Mouse (Mus musculus) inflammation-experienced regulatory T-cells, adult 6 months (primary cell): ENCODE data around the gene Tkt. TPM values are rescaled to one million over a fixed set of nuclear protein-coding genes. Genes with fewer than 3 reads are reported as not detected.
"Not testable (repeated sequence)": the region's sequence is repeated elsewhere in the genome, so short reads cannot be mapped to it uniquely, and the experiment has no call there.

Source experiments
- ATAC-seq: one replicate; pipeline ENCODE4 v1.8.0; 2017
- polyA plus RNA-seq, 3 experiments: library from polyadenylated mRNA; unstranded; fragments of 100-300 nt; shearing (Covaris generic); gene quantifications; one replicate each; pipeline ENCODE4 v1.2.1; 2017

Gene Tkt
- polyA plus RNA-seq, 3 experiments from 2014 or later: 203 to 235 (median 209) TPM

GRCm38 (mm10) chr14:30553185-30553584 lies 5.0 kb downstream of the Tkt start:
- no peak for ATAC-seq

- no peak for ATAC-seq
These were observed 8.5 kb downstream of the Tkt start for GRCm38 (mm10) chr14:30556651-30557050.

GRCm38 (mm10) chr14:30557730-30558129 lies 9.6 kb downstream of the Tkt start:
- ATAC-seq: no peak

GRCm38 (mm10) chr14:30559321-30559850 lies 11.2 kb downstream of the Tkt start:
- no peak for ATAC-seq

GRCm38 (mm10) chr14:30560803-30561389 lies 12.7 kb downstream of the Tkt start:
- no peak for ATAC-seq

- ATAC-seq: no peak
These were observed 13.5 kb downstream of the Tkt start for GRCm38 (mm10) chr14:30561470-30562187.

GRCm38 (mm10) chr14:30562343-30562742 lies 14.2 kb downstream of the Tkt start:
- no peak for ATAC-seq

GRCm38 (mm10) chr14:30564451-30564850 lies 16.3 kb downstream of the Tkt start:
- ATAC-seq: no peak

GRCm38 (mm10) chr14:30566317-30566716 lies 18.2 kb downstream of the Tkt start:
- ATAC-seq: no peak

GRCm38 (mm10) chr14:30568016-30568415 lies 19.9 kb downstream of the Tkt start:
- ATAC-seq: no peak

- ATAC-seq: no peak
These were observed 22.1 kb downstream of the Tkt start for GRCm38 (mm10) chr14:30570303-30570702.

- ATAC-seq: no peak
These were observed 24.1 kb downstream of the Tkt start for GRCm38 (mm10) chr14:30572253-30572652.

- ATAC-seq: no peak
These were observed 25.1 kb downstream of the Tkt start for GRCm38 (mm10) chr14:30573235-30573634.

GRCm38 (mm10) chr14:30573983-30574584 lies 25.9 kb downstream of the Tkt start:
- peak; percentile 81 for ATAC-seq

GRCm38 (mm10) chr14:30575791-30576190 lies 27.6 kb downstream of the Tkt start:
- no peak for ATAC-seq

GRCm38 (mm10) chr14:30576260-30576659 lies 28.1 kb downstream of the Tkt start:
- no peak for ATAC-seq

- not testable (repeated sequence) for ATAC-seq
These were observed 29.3 kb downstream of the Tkt start for GRCm38 (mm10) chr14:30577303-30578062.

GRCm38 (mm10) chr14:30579180-30579579 lies 31.0 kb downstream of the Tkt start:
- peak; percentile 72 for ATAC-seq

- no peak for ATAC-seq
These were observed 31.7 kb downstream of the Tkt start for GRCm38 (mm10) chr14:30579882-30580281.

- ATAC-seq: no peak
These were observed 33.1 kb downstream of the Tkt start for GRCm38 (mm10) chr14:30581238-30581637.

GRCm38 (mm10) chr14:30584077-30584476 lies 35.9 kb downstream of the Tkt start:
- ATAC-seq: no peak

GRCm38 (mm10) chr14:30584497-30585251 lies 36.5 kb downstream of the Tkt start:
- ATAC-seq: peak; percentile 53
